Mouse (Mus musculus) lung, embryonic 16.5 days (tissue): ENCODE measurements around the gene Zfp142. TPM values are rescaled to one million over a fixed set of nuclear protein-coding genes. Genes with fewer than 3 reads are reported as not detected.

ENCODE experiments used
- ATAC-seq: fragments of 200-750 bp; cut with Nextera tagmentation; 2 replicates; pipeline ENCODE4 v1.8.0; 2017; ENCODE audit warnings: low read depth, mild to moderate bottlenecking, moderate library complexity
- H3K27ac ChIP-seq: fragments of 300-500 bp; sonication (generic); 2 replicates; pipeline ENCODE4 v1.5.1; 2014; ENCODE audit warnings: mild to moderate bottlenecking, control low read depth, low read length
- H3K27me3 ChIP-seq: fragments of 300-500 bp; sonication (generic); 2 replicates; pipeline ENCODE4 v1.6.1; 2014; ENCODE audit warnings: low read depth, low read length, mixed read lengths; ENCODE audit not compliant: control insufficient read depth, insufficient read depth
- H3K36me3 ChIP-seq: fragments of 300-500 bp; sonication (generic); 2 replicates; pipeline ENCODE4 v1.6.1; 2014; ENCODE audit warnings: low read length; ENCODE audit not compliant: control insufficient read depth, insufficient read depth
- H3K4me1 ChIP-seq: fragments of 300-500 bp; sonication (generic); replicated peaks from 2 replicates; pipeline ENCODE4 v1.6.1; 2014; ENCODE audit warnings: low read length, mixed read lengths; ENCODE audit not compliant: control insufficient read depth, insufficient read depth
- H3K4me2 ChIP-seq: fragments of 300-500 bp; sonication (generic); 2 replicates; pipeline ENCODE4 v1.6.1; 2014; ENCODE audit warnings: low read depth, low read length, control low read depth
- H3K4me3 ChIP-seq: fragments of 300-500 bp; sonication (generic); 2 replicates; pipeline ENCODE4 v1.5.1; 2014; ENCODE audit warnings: mild to moderate bottlenecking, low read length, control low read depth
- H3K9ac ChIP-seq: fragments of 300-500 bp; sonication (generic); 2 replicates; pipeline ENCODE4 v1.6.1; 2014; ENCODE audit warnings: low read length, control low read depth
- H3K9me3 ChIP-seq: fragments of 300-500 bp; sonication (generic); 2 replicates; pipeline ENCODE4 v1.6.1; 2016; ENCODE audit warnings: low read length; ENCODE audit not compliant: control insufficient read depth
- WGBS: fragments of 180-500 bp; shearing (Covaris S2); extraction: QIAGEN DNeasy Blood & Tissue Kit; methylation state at CpG from one replicate; pipeline ENCODE4 v1.1.7; 2014; 5-methylcytosine and 5-hydroxymethylcytosine counted together
- polyA plus RNA-seq: library from polyadenylated mRNA; unstranded; fragments of >200 nt; fragmentation: Nextera tagmentation; extraction: Ambion mirVana; gene quantifications from 2 replicates; pipeline ENCODE4 v1.2.1, GENCODE M21; 2015

The Zfp142 gene
- polyA plus RNA-seq: 5.9 and 6.7 TPM in 2 replicates

DNA sequence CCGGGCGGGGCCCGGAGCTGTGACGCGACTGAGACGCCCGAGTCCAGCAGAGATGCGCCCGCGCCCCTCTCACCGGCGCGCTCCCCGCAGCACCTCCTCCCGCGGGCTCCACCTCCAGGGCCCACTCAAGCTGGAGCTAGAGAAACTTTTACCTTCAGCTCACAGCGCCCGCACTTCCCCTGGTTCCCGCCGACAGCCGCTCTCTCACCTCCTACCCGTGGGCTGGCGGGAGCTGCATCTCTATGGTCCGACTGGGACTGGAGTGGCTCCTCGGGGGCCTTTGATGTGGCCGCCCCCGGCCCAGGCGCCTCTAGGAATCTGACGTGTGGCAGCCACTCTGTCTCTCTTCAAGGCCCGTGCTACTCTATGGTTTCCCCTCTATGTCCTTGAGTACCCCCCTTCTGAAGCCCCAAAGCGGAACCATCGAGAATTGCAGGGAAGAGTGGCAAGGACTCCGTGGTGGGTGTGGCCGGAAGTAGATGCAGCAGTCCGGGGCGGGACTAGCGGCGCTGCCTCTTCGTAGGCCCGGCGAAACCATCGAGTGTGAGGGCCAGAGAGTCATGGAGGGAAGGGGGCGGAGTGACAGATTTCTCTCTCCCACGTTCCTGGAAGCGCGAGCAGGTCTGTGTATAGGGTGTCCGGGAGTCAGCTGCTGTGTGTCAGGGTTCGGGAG lies at the start of gene Zfp142, which contains the start of gene Bcs1l:
Gene Zfp142 (minus strand): TSS at position 474 of the 673 bp plus-strand sequence.
Gene Bcs1l (plus strand): TSS at position 517 of the 673 bp plus-strand sequence.
- Histone ChIP-seq H3K36me3 (peaks cover 15% of the 10 kb centered on the region; the same call in 1 of the 2 replicates), H3K9ac (peak within 1 kb of the TSS; percentile 87), H3K27ac (peak within 1 kb of the TSS; percentile 68), H3K4me3 (peak within 1 kb of the TSS; percentile 87), H3K27me3 (no peaks in the 10 kb centered on the region), H3K9me3 (no peaks in the 10 kb centered on the region), H3K4me1 (peaks cover 15% of the 10 kb centered on the region), H3K4me2 (peak within 1 kb of the TSS; percentile 94)
- peak; percentile 99 for ATAC-seq
- WGBS: 0% methylated on average over 46 of the region's 48 CpGs

DNA sequence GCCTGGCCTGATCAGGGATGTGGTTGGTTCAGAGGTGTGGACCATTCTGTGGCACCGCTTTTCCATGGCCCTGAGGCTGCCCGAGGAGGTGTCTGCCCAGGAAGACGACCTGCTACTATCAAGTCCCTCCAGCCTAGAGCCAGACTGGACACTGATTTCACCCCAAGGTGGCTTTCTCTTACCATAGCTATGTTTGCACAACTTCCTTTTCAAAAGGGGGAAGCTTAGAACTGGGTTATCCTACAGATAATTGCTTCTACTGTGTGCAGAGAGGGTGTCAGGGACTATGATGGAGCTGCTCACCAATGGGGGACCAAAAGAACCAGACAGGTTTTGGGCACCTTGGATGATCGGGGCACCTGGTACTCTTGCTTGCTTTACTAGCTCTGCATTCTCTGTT lies 44.7 kb upstream of the Zfp142 start:
- Histone ChIP-seq H3K36me3 (no peaks in the 10 kb centered on the region), H3K9me3 (no peaks in the 10 kb centered on the region), H3K27me3 (no peaks in the 10 kb centered on the region), H3K4me1 (no peaks in the 10 kb centered on the region), H3K4me2 (no peak overlapping the region), H3K27ac (no peak overlapping the region), H3K4me3 (no peak overlapping the region), H3K9ac (no peak overlapping the region)
- 69% methylated on average over 4 of the region's 4 CpGs for WGBS
- no peak for ATAC-seq

DNA sequence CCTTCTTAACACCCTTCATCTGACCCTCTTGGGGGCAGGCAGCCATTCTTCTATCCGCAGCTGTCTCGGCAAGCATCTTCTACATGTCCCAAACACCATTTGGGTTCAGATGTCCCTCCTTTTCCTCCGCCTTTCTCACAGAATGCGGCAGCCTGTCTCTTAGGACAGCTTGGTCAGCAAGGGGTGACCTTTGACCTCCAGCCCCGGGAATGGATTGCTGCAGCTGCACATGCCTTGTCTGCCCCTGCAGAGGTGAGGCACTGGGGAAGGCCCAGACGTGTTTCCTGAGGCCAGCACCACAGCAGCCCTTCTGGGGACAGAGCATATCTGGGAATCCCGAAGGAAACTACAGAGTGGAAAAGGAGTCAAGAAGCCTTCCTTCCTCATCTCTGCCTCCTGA lies 40.0 kb upstream of the Zfp142 start:
- Histone ChIP-seq H3K27me3 (no peaks in the 10 kb centered on the region), H3K4me2 (no peak overlapping the region), H3K36me3 (no peaks in the 10 kb centered on the region), H3K4me1 (no peaks in the 10 kb centered on the region), H3K9ac (no peak overlapping the region), H3K27ac (no peak overlapping the region), H3K4me3 (no peak overlapping the region), H3K9me3 (no peaks in the 10 kb centered on the region)
- no peak for ATAC-seq
- WGBS: 34% methylated on average over 7 of the region's 7 CpGs

DNA sequence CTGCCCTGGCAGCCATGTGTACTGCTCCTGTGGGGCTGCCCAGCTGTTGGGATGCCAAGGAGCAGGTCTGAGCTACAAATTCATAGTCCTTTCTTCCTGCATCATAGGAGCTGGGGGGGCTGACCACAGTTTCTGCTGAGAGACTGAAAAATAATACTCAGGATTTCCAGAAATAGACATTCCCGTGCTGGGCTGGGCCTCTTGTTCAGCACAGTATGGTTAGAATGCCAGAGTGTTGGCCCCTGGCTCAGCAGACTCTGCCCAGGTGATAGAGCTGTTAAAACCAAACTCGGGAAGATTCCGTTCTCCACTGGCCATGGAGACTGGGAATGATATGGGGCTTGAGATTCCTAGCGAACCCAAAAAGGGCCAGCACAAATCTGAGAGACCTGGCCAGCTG lies 38.0 kb upstream of the Zfp142 start:
- ATAC-seq: no peak
- H3K4me3 ChIP-seq: no peak overlapping the region
- no peaks in the 10 kb centered on the region for H3K36me3 ChIP-seq
- no peak overlapping the region for H3K27ac ChIP-seq
- H3K4me1 ChIP-seq: no peaks in the 10 kb centered on the region
- no peak overlapping the region for H3K9ac ChIP-seq
- no peaks in the 10 kb centered on the region for H3K9me3 ChIP-seq
- 75% methylated on average over 4 of the region's 4 CpGs for WGBS
- no peak overlapping the region for H3K4me2 ChIP-seq
- H3K27me3 ChIP-seq: no peaks in the 10 kb centered on the region

DNA sequence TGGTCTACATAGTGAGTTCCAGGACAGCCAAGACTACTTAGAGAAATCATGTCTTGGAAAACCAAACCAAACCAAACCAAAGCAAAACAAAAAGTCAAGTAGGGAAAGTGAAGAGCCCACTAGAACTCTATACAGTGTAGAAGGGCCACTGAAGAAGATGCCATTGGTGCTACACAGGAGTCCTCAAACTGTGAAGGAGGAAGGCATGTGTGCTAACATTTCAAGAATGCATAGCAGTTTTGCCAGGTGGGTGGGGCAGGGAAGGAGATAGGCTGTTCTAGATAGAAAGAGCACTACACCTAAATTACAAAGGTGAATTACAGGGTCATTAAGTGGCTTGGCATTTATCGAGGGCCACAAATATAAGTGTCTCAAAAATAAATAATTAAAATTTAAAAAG lies 36.1 kb upstream of the Zfp142 start:
- WGBS: 69% methylated on average over 1 of the region's 1 CpGs
- H3K36me3 ChIP-seq: no peaks in the 10 kb centered on the region
- no peaks in the 10 kb centered on the region for H3K4me1 ChIP-seq
- no peak overlapping the region for H3K9ac ChIP-seq
- no peaks in the 10 kb centered on the region for H3K9me3 ChIP-seq
- no peak overlapping the region for H3K4me2 ChIP-seq
- H3K27me3 ChIP-seq: no peaks in the 10 kb centered on the region
- no peak overlapping the region for H3K27ac ChIP-seq
- no peak overlapping the region for H3K4me3 ChIP-seq
- ATAC-seq: peak; percentile 62

DNA sequence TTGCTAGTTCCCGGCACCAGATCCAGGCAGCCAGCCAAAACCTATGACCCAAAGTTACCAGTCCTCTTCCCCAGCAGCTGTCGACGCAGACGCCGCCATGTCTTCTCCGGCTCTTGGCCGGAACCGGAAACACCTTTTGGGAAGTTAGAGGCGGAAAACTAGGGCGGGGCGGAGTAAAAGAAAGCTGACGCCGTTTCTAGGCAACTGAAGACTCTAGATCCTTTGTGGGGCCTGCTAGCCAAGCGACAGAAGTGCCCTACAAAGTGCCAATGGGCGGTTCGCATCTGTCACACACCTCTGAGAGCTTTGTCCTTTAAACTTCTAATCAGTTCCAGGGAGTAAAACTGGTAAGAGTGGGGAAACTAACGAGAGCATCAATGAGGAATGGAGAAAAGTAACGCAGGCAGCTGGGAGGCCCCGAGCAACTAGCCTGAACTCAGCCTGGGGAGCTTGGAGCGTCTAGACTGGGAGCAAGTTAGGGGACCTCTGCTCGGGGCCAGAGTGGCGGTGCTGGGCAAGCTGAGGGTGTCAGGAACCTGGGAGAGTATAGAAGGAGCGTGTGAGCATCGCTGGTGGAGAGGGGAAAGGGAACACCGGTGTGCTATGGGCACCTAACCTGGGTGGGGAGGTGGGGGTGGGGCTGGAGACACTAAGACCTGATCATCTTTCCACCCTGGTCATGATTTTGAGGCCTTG lies 13.4 kb upstream of the Zfp142 start, which contains the start of the genes Rnf25 and Stk36:
Gene Rnf25 (minus strand): TSS at position 131 of the 696 bp plus-strand sequence.
Gene Stk36 (plus strand): TSS at position 179 of the 696 bp plus-strand sequence.
- peak within 1 kb of the TSS; percentile 92 for H3K9ac ChIP-seq
- H3K9me3 ChIP-seq: no peaks in the 10 kb centered on the region
- H3K4me1 ChIP-seq: peaks cover 12% of the 10 kb centered on the region
- H3K27me3 ChIP-seq: no peaks in the 10 kb centered on the region
- peaks cover 12% of the 10 kb centered on the region; the same call in 1 of the 2 replicates for H3K36me3 ChIP-seq
- ATAC-seq: peak; percentile 93
- peak within 1 kb of the TSS; percentile 46; the same call in 1 of the 2 replicates for H3K27ac ChIP-seq
- H3K4me3 ChIP-seq: peak within 1 kb of the TSS; percentile 90
- WGBS: 7% methylated on average over 25 of the region's 25 CpGs
- peak within 1 kb of the TSS; percentile 83 for H3K4me2 ChIP-seq

DNA sequence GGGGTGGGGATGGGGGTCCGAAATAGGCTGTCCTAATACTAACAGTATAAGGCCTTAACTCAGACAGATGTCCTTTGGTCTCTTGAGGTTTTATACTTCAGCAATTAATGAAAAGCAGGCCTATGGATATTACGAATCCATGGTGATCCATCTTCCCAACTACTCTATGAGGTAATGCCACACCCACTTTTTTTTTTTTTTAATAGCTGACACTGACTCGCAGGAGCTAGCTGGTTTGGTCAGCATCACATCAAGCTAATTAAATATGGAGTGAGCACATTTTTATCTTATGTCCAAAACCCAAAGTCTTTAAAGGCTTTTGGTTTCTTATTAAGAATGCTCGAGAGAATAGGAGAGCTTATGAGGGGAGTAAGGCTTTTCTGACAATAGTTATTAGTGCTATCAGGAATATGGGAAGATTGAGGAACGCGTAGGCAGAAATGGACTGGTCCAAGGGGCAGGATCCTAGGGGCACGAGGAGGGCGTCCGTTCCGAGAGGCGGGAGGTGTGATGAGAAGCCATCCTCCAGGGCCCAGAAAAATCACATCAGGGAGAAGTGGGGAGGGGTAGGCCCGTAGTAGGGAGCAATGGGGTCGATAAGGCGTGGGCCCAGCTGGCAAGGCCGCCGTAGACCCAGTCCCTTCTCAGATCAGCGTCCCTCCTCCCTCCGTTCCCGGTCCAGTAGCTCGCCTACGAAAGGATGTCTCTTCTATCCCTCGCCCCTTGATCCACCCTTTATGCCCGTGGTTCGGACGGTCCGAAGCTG lies 12.6 kb upstream of the Zfp142 start:
- H3K9me3 ChIP-seq: no peaks in the 10 kb centered on the region
- peak; percentile 67 for ATAC-seq
- peak overlapping the region; percentile 90 for H3K4me3 ChIP-seq
- H3K36me3 ChIP-seq: peaks cover 17% of the 10 kb centered on the region
- H3K27me3 ChIP-seq: no peaks in the 10 kb centered on the region
- WGBS: 7% methylated on average over 26 of the region's 26 CpGs
- peak overlapping the region; percentile 83 for H3K4me2 ChIP-seq
- H3K4me1 ChIP-seq: peaks cover 12% of the 10 kb centered on the region
- peak overlapping the region; percentile 92 for H3K9ac ChIP-seq
- H3K27ac ChIP-seq: peak overlapping the region; percentile 46; the same call in 1 of the 2 replicates

DNA sequence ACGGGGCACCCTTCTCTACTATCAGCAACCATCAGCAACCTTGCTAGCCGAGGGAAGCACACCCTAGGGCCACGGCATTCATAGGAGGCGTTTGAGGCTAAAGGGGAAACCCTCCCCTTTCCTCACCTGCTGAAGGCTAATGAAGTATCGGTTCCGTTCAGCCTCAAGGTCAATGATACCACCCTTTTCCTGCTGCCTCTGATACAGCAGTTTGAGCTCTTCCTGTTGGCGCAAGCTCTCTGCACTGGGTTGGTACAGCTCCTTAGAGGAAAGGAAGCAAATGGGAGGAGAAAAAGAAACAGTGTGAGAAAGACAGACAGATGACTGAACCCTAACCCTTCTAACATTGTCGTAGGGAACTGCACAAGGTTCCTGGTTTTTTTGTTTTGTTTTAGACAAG lies 6.4 kb upstream of the Zfp142 start:
- Histone ChIP-seq H3K9me3 (no peaks in the 10 kb centered on the region), H3K36me3 (peaks cover 44% of the 10 kb centered on the region), H3K4me1 (no peaks in the 10 kb centered on the region), H3K4me3 (no peak overlapping the region), H3K9ac (no peak overlapping the region), H3K4me2 (no peak overlapping the region), H3K27ac (no peak overlapping the region), H3K27me3 (no peaks in the 10 kb centered on the region)
- WGBS: 73% methylated on average over 8 of the region's 8 CpGs
- no peak for ATAC-seq
